Mouse (Mus musculus) liver, embryonic 13.5 days (tissue): ENCODE measurements around the gene Blvrb. TPM values are rescaled to one million over a fixed set of nuclear protein-coding genes. Genes with fewer than 3 reads are reported as not detected.
A peak's percentile ranks its signal among the peaks of the same experiment; 100 is the strongest.

Experiments used
- ATAC-seq: fragments of 200-750 bp; cut with Nextera tagmentation; 2 replicates; pipeline ENCODE4 v1.8.0; 2017; ENCODE audit warnings: low read depth, mild to moderate bottlenecking, moderate number of reproducible peaks, moderate library complexity
- DNase-seq: peaks from one replicate; pipeline ENCODE4 v3.0.0; 2022
- H3K27ac ChIP-seq: fragments of 300-500 bp; sonication (generic); 2 replicates; pipeline ENCODE4 v1.5.1; 2015; ENCODE audit warnings: moderate library complexity, mild to moderate bottlenecking, inconsistent platforms
- H3K27me3 ChIP-seq: fragments of 300-500 bp; sonication (generic); 2 replicates; pipeline ENCODE4 v1.6.1; 2015; ENCODE audit warnings: mild to moderate bottlenecking, inconsistent platforms
- H3K36me3 ChIP-seq: fragments of 300-500 bp; sonication (generic); 2 replicates; pipeline ENCODE4 v1.6.1; 2015; ENCODE audit warnings: mild to moderate bottlenecking, inconsistent platforms
- H3K4me1 ChIP-seq: fragments of 300-500 bp; sonication (generic); replicated peaks from 2 replicates; pipeline ENCODE4 v1.6.1; 2015; ENCODE audit warnings: inconsistent platforms
- H3K4me2 ChIP-seq: fragments of 300-500 bp; sonication (generic); 2 replicates; pipeline ENCODE4 v1.6.1; 2015; ENCODE audit warnings: inconsistent platforms, mild to moderate bottlenecking, moderate library complexity
- H3K4me3 ChIP-seq: fragments of 300-500 bp; sonication (generic); replicated peaks from 2 replicates; pipeline ENCODE4 v1.5.1; 2015; ENCODE audit warnings: mild to moderate bottlenecking, inconsistent platforms
- H3K9ac ChIP-seq: fragments of 300-500 bp; sonication (generic); 2 replicates; pipeline ENCODE4 v1.6.1; 2015; ENCODE audit warnings: mild to moderate bottlenecking, inconsistent platforms
- H3K9me3 ChIP-seq: fragments of 300-500 bp; sonication (generic); replicated peaks from 2 replicates; pipeline ENCODE4 v1.6.1; 2016; ENCODE audit warnings: inconsistent platforms
- WGBS: fragments of 180-500 bp; shearing (Covaris S2); methylation state at CpG from one replicate; pipeline ENCODE4 v1.1.7; 2015; ENCODE audit not compliant: insufficient replicate concordance; 5-methylcytosine and 5-hydroxymethylcytosine counted together
- polyA plus RNA-seq: library from polyadenylated mRNA; unstranded; fragments of >200 nt; fragmentation: Nextera tagmentation; extraction: Ambion mirVana; gene quantifications from 2 replicates; pipeline ENCODE4 v1.2.1, GENCODE M21; 2015

Gene Blvrb
- polyA plus RNA-seq, result 831 and 956 TPM in 2 replicates

DNA sequence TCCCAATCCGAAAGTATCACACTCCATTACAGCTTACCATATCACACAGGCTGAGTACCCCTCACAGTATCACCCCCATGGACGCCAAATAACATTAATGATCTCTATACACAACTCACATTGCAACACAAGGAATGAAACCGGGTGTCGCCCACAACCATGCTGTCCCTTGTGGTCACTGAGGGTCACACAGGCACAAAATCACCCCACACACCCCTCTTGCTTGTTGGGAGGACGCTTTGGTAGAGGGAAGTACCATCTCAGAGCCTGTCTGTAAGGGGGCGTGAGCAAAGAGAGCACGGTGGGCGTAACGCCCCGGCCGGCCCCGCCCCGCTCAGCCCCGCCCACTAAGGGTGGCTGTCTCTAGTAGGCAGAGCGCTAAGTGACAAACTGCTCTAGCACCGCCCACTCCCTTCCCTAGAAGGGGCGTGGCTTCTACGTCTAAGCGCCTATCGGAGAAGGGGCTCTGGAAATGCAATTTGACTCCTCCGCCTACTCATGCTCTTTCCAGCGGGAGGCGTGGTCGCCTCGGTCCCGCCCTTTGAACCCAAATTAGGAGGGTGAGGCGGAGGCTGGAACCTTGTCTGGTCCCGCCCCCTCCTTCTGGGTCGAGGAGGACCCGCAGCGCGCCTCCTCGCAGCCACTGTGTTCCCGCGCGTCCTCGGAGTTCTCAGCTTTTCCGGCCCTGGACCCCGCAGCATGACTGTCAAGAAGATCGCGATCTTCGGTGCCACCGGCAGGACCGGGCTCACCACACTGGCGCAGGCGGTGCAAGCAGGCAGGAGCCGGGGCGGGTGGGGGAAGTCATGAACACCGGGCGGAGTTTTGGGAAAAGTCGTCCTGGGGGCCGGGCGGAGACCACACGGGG lies at the start of gene Blvrb, which contains the start of gene Sptbn4:
TSS of gene Blvrb (plus strand) at position 560 of the 868 bp plus-strand sequence.
TSS of gene Sptbn4 (minus strand) at position 268 of the 868 bp plus-strand sequence.
- ATAC-seq, result peak; percentile 82
- 1% methylated on average over 54 of the region's 54 CpGs for WGBS

DNA sequence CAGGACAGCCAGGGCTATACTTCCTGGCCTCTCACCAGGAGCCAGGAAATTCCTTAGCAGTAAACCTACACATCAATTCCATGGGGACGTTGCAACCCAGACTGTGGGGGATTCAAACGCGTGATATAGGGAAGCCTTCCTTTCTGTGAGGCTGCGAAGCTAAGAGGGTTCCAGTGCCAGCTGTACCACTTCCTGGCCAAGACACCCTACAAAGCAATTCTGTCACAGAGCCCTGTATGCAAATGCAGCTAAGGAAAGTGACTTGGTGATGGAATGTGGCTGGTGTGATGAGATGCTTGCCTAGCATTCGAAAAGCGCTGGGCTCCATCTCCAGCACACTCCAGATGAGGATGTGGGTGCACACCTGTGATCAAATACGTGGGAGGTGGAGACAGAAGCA lies 47.2 kb upstream of the Blvrb start:
- peaks cover 95% of the 10 kb centered on the region for H3K27me3 ChIP-seq
- H3K4me1 ChIP-seq, result peaks cover 3% of the 10 kb centered on the region
- H3K4me2 ChIP-seq, result no peak overlapping the region
- H3K27ac ChIP-seq, result no peak overlapping the region
- no peak overlapping the region for H3K9ac ChIP-seq
- H3K4me3 ChIP-seq, result no peak overlapping the region
- DNase-seq (no peak), ATAC-seq (no peak)
- WGBS, result 61% methylated on average over 7 of the region's 7 CpGs
- no peaks in the 10 kb centered on the region for H3K9me3 ChIP-seq
- H3K36me3 ChIP-seq, result no peaks in the 10 kb centered on the region

More for the DNA sequence above, at the start of gene Blvrb, which contains the start of gene Sptbn4:
- DNase-seq, result peak; percentile 100
- Histone ChIP-seq H3K36me3 (peaks cover 27% of the 10 kb centered on the region), H3K27me3 (peaks cover 46% of the 10 kb centered on the region), H3K9ac (peak within 1 kb of the TSS; percentile 98), H3K4me3 (peak within 1 kb of the TSS; percentile 86), H3K9me3 (no peaks in the 10 kb centered on the region), H3K27ac (peak within 1 kb of the TSS; percentile 99), H3K4me2 (peak within 1 kb of the TSS; percentile 82), H3K4me1 (peaks cover 55% of the 10 kb centered on the region)

DNA sequence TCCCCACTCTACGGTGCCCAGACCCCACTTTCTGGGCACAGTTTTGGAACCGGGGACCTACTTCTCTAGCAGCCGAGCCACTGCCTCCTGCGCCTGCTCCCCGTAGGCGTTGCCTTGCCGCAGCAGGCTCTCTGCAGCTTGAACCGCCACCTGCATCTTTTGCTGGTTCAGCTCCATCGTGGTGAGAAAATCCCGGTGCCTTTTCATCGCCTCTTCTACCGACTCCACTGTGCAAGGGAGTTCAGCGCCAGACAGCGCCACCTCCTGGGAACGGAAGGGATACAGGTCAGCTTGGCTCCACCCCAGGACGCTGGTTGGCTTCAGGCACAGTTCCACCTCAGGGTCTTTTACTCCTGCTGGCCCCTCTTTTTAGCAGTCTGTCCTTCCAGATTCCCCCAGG lies 45.1 kb upstream of the Blvrb start:
- H3K4me1 ChIP-seq, result no peaks in the 10 kb centered on the region; the same call in 1 of the 2 replicates
- ATAC-seq, result no peak
- no peaks in the 10 kb centered on the region for H3K36me3 ChIP-seq
- H3K4me3 ChIP-seq, result no peak overlapping the region
- no peak overlapping the region for H3K9ac ChIP-seq
- WGBS, result 8% methylated on average over 16 of the region's 16 CpGs
- no peaks in the 10 kb centered on the region; the same call in 1 of the 2 replicates for H3K9me3 ChIP-seq
- peaks cover 95% of the 10 kb centered on the region for H3K27me3 ChIP-seq
- no peak overlapping the region for H3K4me2 ChIP-seq
- no peak overlapping the region for H3K27ac ChIP-seq
- peak; percentile 29 for DNase-seq

DNA sequence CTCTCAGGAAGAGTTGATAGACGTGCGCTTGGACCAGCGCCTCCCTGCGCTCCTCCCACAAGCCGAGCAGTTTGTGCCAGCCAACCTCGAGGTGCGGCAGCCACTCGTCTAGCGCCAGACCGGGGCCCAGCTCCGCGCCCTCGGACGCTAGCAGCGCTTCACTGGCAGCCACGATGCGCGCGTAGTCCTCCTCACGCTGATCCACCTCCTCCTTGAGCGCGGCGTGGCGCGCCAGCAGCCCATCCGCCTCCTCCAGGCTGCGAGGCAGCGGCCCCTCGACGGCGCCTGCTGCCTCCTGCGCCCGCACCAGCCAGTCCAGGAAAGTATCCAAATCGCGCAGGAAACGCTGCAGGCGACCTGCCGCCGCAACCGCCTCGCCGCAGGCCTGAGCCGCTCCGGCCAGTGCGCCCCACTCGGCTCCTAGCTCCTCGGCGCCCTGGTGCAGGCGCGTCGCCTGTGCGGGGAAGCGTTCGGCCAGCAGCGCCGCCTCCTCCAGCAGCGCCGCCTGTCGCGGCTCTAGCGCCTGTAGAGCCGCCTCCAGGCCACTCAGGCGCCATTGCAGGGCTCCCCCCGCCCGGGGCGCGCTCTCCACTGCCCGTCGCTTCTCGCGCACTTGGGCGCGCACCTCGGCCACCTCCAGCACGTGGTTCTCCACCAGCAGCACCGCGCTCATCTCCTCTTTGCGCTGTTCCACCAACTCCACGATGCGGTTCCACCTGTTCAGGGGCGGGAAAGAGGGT lies 43.4 kb upstream of the Blvrb start:
- 7% methylated on average over 81 of the region's 81 CpGs for WGBS

DNA sequence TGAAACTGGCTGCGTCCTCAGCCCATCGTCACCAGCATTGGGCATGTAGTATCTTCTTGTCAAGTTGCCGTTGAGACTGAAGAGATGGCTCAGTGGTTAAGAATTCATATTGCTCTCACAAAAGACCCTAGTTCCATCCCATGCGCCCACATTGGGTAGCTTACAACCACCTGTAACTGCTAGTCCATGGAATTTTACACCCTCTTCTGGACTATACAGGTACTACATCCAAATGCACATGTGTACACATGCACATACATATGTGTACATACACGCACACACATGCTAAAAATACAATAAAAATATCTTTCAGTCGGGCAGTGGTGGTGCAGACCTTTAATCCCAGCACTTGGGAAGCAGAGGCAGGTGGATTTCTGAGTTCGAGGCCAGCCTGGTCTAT lies 41.3 kb upstream of the Blvrb start:
- no peak overlapping the region for H3K9ac ChIP-seq
- H3K9me3 ChIP-seq, result no peaks in the 10 kb centered on the region; the same call in 1 of the 2 replicates
- peaks cover 98% of the 10 kb centered on the region for H3K27me3 ChIP-seq
- no peak overlapping the region for H3K4me3 ChIP-seq
- DNase-seq, result no peak
- ATAC-seq, result no peak
- no peak overlapping the region for H3K4me2 ChIP-seq
- H3K27ac ChIP-seq, result no peak overlapping the region
- WGBS, result 68% methylated on average over 7 of the region's 7 CpGs
- no peaks in the 10 kb centered on the region for H3K36me3 ChIP-seq
- peaks cover 10% of the 10 kb centered on the region for H3K4me1 ChIP-seq

More for the DNA sequence above, 43.4 kb upstream of the Blvrb start:
- DNase-seq, result no peak
- no peaks in the 10 kb centered on the region for H3K36me3 ChIP-seq
- H3K27me3 ChIP-seq, result peaks cover 96% of the 10 kb centered on the region
- no peak overlapping the region for H3K27ac ChIP-seq
- no peak for ATAC-seq
- peak overlapping the region; percentile 19; the same call in 1 of the 2 replicates for H3K4me2 ChIP-seq
- no peak overlapping the region for H3K4me3 ChIP-seq
- peaks cover 10% of the 10 kb centered on the region for H3K4me1 ChIP-seq
- H3K9ac ChIP-seq, result no peak overlapping the region
- H3K9me3 ChIP-seq, result no peaks in the 10 kb centered on the region; the same call in 1 of the 2 replicates

DNA sequence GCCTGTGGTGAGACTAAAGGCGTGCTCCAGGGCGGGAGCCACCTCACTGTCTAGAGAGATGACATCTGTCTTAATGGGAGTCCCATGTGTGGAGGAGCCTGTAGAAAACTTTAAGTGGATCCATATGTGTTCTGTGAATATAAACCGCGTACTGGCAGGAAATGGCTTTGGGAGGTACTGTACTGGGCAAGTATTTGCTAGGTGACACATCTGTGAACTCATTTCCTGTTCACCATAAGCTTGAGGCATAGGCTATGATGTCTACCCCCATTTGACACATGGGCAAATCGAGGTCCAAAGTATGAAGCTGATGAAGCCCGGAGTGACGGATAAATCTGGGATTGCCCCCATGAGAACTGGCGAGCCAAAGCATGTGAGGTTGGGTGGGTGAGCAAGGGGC lies 40.0 kb upstream of the Blvrb start:
- peaks cover 10% of the 10 kb centered on the region for H3K4me1 ChIP-seq
- H3K9me3 ChIP-seq, result no peaks in the 10 kb centered on the region; the same call in 1 of the 2 replicates
- H3K4me2 ChIP-seq, result no peak overlapping the region
- H3K36me3 ChIP-seq, result no peaks in the 10 kb centered on the region
- peaks cover 94% of the 10 kb centered on the region for H3K27me3 ChIP-seq
- no peak for DNase-seq
- no peak overlapping the region for H3K27ac ChIP-seq
- H3K9ac ChIP-seq, result no peak overlapping the region
- no peak for ATAC-seq
- H3K4me3 ChIP-seq, result no peak overlapping the region
- 41% methylated on average over 8 of the region's 8 CpGs for WGBS

DNA sequence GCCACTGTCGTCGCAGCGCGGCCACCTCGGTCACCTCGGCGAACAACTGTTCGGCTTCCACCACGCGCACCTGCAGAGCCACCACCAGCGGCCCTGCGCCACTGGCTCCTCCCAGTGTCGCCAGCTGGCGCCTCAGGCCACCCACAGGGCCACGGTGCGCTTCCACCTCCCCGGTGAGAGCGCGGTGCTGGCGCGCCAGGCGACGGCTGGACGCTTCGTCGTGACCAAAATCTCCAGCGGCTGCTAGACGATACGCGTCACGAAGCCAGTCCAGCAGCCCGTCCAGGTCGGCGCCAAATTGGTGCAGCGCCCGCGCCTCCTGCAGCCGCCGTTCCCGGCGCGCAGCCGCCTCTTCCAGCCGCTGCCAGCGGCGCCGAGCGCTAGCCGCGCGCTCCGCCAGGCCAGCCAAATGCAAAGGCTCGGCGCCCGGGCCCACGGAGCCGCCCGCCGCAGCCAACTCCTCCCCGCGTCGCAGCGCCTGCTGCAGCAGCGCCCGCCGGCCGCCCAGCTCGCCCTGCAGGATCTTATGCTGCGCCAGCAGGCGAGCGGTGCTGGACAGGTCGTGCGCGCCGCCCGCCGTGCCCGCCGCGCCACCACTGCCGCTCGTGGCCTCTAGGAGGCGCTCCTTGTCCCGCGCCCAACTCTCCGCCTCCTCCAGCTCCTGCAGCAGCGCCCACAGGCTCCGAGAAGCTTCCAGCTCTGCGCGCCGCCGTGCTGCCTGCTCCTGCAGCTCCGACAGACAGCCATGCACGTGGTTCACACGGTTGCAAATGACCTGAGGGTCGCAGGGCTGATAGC lies 39.2 kb upstream of the Blvrb start:
- WGBS, result 2% methylated on average over 94 of the region's 96 CpGs
- Histone ChIP-seq H3K9me3 (no peaks in the 10 kb centered on the region; the same call in 1 of the 2 replicates), H3K4me3 (peak overlapping the region; percentile 45), H3K4me1 (peaks cover 10% of the 10 kb centered on the region), H3K9ac (no peak overlapping the region), H3K4me2 (peak overlapping the region; percentile 58), H3K27ac (no peak overlapping the region), H3K27me3 (peaks cover 90% of the 10 kb centered on the region), H3K36me3 (no peaks in the 10 kb centered on the region)
- DNase-seq (peak; percentile 33), ATAC-seq (peak; percentile 57)

DNA sequence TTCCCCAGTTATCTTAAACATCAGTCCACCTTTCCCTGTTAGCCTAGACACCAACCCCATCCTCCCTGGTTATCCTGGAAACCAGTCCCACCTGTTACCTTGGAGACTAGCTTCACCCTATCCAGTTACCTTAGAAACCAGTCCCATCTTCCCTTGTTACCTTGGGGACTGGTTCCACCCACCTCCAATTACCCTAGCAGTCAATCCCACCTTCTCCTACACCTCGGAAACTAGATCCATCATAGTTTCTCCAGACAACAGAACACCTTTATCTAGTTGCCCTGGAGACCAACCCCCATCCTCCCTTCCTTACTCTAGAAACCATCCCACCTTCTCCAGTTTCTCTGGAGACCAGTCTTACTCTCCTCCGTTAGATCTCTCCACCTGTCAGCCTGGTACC lies 30.6 kb upstream of the Blvrb start:
- H3K4me3 ChIP-seq, result no peak overlapping the region
- DNase-seq, result no peak
- H3K27ac ChIP-seq, result no peak overlapping the region
- no peaks in the 10 kb centered on the region for H3K4me1 ChIP-seq
- no peaks in the 10 kb centered on the region for H3K36me3 ChIP-seq
- 57% methylated on average over 2 of the region's 2 CpGs for WGBS
- no peaks in the 10 kb centered on the region for H3K9me3 ChIP-seq
- peaks cover 16% of the 10 kb centered on the region for H3K27me3 ChIP-seq
- H3K9ac ChIP-seq, result no peak overlapping the region
- no peak for ATAC-seq
- no peak overlapping the region for H3K4me2 ChIP-seq

DNA sequence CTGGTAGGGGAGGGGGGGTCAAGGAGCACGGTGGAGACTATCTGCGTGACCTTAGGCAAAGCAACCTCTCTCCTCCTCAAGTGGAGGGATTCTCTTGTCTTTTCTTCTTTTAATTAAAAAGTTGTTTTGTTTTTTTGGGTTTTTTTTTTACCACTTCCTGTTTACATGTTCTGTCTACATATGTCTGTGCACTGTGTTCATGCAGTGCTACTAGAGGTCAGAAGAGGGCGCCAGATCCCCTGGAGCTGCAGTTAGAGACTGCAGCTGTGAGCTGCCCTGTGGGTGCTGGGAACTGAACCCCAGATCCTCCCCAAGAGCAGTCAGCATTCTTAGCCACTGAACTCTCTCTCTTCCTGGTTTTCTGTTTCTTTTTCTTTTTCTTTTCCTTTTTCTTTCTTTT lies 28.7 kb upstream of the Blvrb start:
- 53% methylated on average over 3 of the region's 3 CpGs for WGBS
- Histone ChIP-seq H3K4me3 (no peak overlapping the region), H3K9ac (no peak overlapping the region), H3K36me3 (no peaks in the 10 kb centered on the region), H3K4me1 (no peaks in the 10 kb centered on the region), H3K4me2 (no peak overlapping the region), H3K27me3 (peaks cover 14% of the 10 kb centered on the region), H3K9me3 (no peaks in the 10 kb centered on the region), H3K27ac (no peak overlapping the region)
- DNase-seq (no peak), ATAC-seq (no peak)

DNA sequence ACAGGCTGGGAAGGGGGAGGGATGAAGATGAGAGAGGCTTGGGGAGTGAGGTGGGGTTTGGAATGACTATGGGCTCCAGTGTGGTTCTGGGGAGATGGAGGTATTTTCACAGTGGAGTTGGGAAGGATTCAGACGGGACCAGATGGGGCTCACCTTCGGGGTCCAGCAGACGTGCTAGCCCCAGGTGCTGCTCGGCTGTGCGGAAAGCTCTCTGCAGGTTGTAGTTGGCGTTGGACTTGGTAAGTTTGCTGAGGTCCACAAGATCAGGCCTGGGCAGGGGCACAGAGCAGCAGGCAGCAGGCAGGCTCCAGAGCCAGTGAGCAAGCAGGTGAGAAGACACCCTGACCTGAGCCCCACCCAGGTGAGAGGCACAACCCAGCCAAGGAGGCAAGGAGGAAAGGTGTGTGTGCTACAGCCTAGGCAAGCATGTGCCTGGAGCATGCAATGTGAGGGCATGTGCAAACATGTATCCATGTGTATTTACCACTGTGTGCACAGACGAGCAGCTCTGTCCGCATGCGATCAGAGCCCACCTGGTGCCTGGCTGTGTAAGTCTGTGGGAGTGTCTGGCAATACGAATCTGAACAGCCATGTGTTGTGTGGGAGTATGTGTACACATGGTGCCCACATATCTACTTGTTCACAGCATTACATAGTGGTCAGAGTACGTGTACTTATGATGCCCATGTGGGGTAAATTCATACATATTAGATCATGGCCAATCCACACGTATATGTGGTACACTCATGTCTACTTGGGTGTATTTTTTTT lies 24.0 kb upstream of the Blvrb start:
- no peaks in the 10 kb centered on the region for H3K36me3 ChIP-seq
- no peak overlapping the region for H3K4me3 ChIP-seq
- peaks cover 17% of the 10 kb centered on the region; the same call in 1 of the 2 replicates for H3K27me3 ChIP-seq
- no peaks in the 10 kb centered on the region for H3K9me3 ChIP-seq
- DNase-seq, result no peak
- 70% methylated on average over 12 of the region's 12 CpGs for WGBS
- no peak overlapping the region for H3K4me2 ChIP-seq
- no peaks in the 10 kb centered on the region for H3K4me1 ChIP-seq
- H3K27ac ChIP-seq, result no peak overlapping the region
- H3K9ac ChIP-seq, result no peak overlapping the region
- no peak for ATAC-seq
